Mouse (Mus musculus): ENCODE measurements around the gene Camk1d. TPM values are rescaled to one million over a fixed set of nuclear protein-coding genes. Genes with fewer than 3 reads are reported as not detected.
"Not testable (repeated sequence)": the region's sequence is repeated elsewhere in the genome, so short reads cannot be mapped to it uniquely, and the experiment has no call there.

Camk1d gene
- polyA plus RNA-seq, 1 experiment = 1.9 TPM

DNA sequence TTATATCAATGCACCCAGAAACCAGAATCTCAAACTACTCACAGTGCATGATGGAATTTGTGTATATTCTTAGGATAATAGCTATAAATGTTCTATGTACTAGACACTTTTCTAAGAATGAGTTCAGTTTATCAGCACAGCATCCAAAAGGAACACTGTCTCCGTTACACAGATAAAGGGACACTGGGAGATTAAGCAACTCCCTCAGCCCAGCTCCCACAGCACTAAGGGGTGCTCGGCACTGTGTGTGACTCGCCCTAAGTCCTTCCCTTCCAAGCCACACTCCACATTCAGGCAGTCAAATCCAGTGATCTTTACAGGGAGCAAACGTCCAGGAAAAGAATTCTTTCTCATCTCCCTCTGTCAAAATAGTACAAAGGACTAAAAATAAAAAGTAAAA, 83.6 kb downstream of the Camk1d start:
- Histone ChIP-seq H3K4me1 (ENCODE audit: control insufficient read depth, insufficient read depth, insufficient read length, low read length) (no peaks in the 10 kb centered on the region), H3K4me3 (ENCODE audit: insufficient read depth, low read depth, low read length) (no peak overlapping the region), H3K27ac (replicated peaks; ENCODE audit: low read depth, low read length) (no peak overlapping the region)

DNA sequence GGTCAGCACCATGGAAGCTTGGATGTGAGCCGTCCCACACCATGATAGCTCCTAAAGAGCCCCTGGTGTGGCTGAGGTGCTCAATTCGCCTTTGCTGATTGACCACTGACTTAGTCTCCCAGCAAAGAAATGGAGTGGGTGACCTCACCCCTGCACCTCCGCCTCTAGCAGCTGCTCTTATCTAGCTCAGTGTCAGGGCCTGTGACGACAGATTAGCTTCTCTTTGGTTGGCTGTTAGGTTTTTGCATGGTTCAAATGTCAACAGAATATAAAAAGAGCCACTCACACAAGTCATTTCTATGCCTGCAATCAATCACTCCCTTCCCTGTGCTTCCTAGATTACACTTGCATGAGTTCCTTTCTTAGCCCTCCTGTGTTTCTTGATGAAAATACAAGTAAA, 89.9 kb downstream of the Camk1d start:
- no peaks in the 10 kb centered on the region for H3K4me1 ChIP-seq (ENCODE audit: control insufficient read depth, insufficient read depth, insufficient read length, low read length)
- no peak overlapping the region for H3K27ac ChIP-seq (replicated peaks; ENCODE audit: low read depth, low read length)
- H3K4me3 ChIP-seq (ENCODE audit: insufficient read depth, low read depth, low read length) = no peak overlapping the region

DNA sequence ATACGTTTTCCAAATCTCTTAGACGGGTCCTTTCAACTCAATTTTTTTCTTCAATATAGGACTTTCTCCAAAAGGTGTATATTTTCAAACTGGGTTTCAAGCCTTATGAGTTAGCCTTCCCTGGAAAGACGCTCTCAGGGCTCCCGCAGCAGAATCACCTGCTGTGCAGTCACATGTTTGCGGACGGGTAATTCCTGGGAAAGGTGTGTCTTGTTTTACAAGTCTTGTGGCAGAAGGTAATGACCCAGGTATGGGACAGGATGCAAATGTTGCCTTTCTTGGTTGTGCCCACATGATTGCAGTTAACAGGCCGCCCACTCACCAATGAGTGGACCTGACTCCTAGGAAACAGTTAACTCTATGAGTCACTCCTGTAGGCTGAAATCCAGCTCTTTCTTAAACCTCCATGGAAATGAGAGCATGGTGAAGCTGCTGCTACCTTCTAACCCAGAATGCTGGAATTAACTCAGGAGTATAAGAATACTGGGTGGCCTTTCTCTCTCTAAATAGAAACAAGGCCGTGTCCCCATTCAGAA, 95.9 kb downstream of the Camk1d start:
- Histone ChIP-seq H3K27ac (replicated peaks; ENCODE audit: low read depth, low read length) (no peak overlapping the region), H3K4me3 (ENCODE audit: insufficient read depth, low read depth, low read length) (no peak overlapping the region), H3K4me1 (ENCODE audit: control insufficient read depth, insufficient read depth, insufficient read length, low read length) (no peaks in the 10 kb centered on the region)

DNA sequence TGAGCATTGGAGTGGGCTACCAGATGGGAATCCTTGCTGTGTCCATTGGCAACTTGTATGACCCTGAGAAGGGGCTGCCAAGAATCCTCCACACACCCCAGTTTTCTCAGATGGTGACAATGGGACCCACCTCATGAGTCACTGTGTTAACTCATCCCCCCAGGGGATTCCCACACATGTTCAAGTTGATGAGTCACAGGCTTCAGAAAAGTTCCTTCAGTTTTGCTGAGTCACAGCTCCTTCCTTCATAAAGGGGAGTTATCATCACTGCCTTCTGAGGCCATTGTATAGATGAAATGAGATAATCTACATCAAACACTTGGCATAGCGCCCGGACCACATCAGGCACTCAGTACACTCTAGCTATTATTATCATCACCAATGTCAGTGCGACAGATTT, 99.4 kb downstream of the Camk1d start:
- H3K27ac ChIP-seq (replicated peaks; ENCODE audit: low read depth, low read length) = no peak overlapping the region

DNA sequence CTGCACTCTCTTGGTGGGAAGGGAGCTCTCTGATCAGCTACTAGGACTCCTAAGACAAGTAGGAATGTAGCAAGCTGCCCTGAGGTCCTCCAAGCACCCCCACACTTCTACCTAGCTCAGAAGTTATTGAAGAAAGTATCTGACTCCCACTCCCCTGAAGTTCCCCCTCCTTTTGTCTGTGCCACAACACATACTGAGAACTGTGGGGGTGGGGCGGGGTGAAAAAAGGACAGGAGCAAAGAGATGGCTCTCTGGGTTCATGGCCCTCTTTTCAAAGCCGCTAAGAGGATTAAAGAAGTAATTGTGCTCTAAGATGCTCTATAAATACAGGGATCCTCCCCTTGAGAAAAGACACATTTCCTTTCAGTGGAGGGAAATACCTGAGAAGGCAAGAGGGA, 100.0 kb downstream of the Camk1d start:
- H3K27ac ChIP-seq (replicated peaks; ENCODE audit: low read depth, low read length) = no peak overlapping the region
- no peak overlapping the region for H3K4me3 ChIP-seq (ENCODE audit: insufficient read depth, low read depth, low read length)
- H3K4me1 ChIP-seq (ENCODE audit: control insufficient read depth, insufficient read depth, insufficient read length, low read length) = no peaks in the 10 kb centered on the region

More for the DNA sequence above, 99.4 kb downstream of the Camk1d start:
- no peak overlapping the region for H3K4me3 ChIP-seq (ENCODE audit: insufficient read depth, low read depth, low read length)
- H3K4me1 ChIP-seq (ENCODE audit: control insufficient read depth, insufficient read depth, insufficient read length, low read length) = no peaks in the 10 kb centered on the region

DNA sequence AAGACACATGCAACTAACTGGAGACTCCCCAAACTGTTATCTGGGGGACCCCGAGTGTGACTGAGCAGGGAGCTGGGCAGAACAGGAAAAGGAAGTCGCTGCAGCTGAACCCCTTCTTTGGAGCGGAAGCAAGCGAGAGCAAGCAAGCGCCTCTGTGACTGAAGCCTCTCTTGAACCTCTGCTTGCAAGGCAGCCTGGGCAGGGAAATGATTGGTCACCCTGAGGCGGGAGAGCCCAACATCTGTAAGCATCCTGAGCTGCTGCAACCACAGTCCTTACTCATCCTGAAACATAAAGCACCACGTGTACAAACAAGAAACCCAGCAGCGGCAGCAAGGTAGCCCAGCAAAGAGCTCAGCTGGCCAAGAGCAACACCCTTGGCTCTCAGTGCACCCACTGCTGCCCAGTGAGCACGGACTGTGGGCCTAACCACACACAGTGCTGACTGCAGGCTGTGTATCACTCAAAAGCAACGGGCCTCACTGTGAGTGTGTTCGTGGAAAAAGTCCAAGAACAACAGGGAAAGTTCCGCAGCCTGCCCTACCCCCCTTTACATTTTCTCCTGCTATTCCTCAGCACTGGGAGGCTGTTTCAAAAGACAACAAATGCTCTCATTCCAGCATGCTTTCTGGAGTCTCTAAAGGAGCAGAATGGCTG, 100.5 kb downstream of the Camk1d start:
- no peak overlapping the region for H3K27ac ChIP-seq (replicated peaks; ENCODE audit: low read depth, low read length)
- no peaks in the 10 kb centered on the region for H3K4me1 ChIP-seq (ENCODE audit: control insufficient read depth, insufficient read depth, insufficient read length, low read length)
- no peak overlapping the region for H3K4me3 ChIP-seq (ENCODE audit: insufficient read depth, low read depth, low read length)

DNA sequence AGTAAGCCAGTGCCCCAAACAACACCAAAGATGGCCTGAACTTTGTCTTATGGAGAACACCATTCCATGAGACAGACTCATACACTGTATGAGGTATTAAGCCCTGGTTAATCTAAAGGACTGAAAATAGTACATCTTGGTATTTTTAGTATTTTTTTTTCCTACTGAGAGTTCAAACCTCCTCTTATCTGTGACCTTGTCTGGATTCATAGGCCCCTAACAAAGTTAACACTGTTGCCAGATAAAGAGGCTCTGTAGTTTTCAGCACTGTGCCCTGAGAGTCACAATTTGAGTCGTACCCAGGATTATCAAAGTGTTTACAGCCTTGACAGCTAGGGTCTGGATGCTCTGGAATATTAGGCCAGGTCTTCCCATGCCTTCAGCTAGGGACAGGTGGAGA, 102.7 kb downstream of the Camk1d start:
- no peak overlapping the region for H3K27ac ChIP-seq (replicated peaks; ENCODE audit: low read depth, low read length)
- H3K4me1 ChIP-seq (ENCODE audit: control insufficient read depth, insufficient read depth, insufficient read length, low read length) = no peaks in the 10 kb centered on the region
- no peak overlapping the region for H3K4me3 ChIP-seq (ENCODE audit: insufficient read depth, low read depth, low read length)

DNA sequence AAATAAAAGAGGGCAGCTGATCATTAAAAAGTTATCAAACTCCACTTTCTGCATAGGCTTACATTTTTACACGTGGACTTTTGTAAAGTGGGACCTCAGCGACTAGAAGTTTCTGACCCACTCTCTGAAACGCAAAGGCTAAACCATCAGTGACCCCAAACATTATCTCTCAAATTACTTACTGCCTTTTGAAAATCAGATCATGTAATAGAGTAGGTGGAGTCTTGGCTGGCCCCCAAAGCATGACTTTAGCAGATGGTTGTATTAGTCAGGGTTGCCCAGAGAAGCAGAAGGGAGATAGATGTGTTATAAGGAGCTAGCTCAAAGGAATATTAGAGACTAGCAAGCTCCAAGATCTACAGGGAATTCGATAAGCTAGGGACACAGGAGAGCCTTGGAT, 103.8 kb downstream of the Camk1d start:
- Histone ChIP-seq H3K4me1 (ENCODE audit: control insufficient read depth, insufficient read depth, insufficient read length, low read length) (no peaks in the 10 kb centered on the region), H3K4me3 (ENCODE audit: insufficient read depth, low read depth, low read length) (no peak overlapping the region), H3K27ac (replicated peaks; ENCODE audit: low read depth, low read length) (no peak overlapping the region)

DNA sequence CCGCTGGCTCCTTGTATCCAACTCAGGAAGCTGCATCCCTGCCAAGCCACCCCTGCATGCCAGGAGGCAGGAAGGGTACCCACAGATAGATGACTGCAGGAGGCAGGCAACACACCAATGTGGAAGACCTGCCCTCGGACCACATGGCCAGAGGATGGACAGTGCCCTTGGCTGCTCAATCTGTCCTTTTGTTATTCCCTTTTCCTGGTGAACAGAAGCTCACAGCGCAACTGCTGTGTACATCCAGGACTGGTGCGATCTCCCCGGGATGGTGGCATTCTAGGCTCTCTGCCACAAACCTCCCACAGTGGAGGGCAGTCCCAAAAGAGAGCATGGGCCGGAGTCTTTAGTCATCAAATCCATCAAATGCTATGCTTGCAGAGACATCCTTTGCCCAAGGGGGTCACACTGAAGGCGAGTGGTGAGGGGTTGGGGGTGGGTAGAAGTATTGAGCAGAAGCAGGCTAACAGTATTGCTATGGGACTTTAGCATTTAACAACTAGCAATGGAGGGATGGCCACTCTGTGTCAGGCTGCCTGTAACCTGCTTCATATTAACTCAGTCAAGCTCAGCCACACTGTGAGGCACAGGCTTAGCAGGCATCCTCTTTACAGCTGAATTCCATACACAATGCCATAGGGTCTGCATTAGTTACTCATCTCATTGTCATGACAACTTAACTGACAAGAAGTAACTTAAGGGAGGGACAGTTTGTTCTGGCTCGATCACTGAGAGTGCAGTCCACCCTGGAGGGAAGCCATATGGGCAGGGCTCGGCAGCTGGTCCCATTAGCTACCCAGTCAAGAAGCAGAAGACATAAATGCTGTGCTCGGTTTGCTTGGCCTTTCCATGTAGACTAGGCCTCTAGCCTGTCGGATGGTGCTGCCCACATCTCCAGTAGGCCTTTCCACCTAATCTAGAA, 106.1 kb downstream of the Camk1d start:
- Histone ChIP-seq H3K4me1 (ENCODE audit: control insufficient read depth, insufficient read depth, insufficient read length, low read length) (no peaks in the 10 kb centered on the region), H3K27ac (replicated peaks; ENCODE audit: low read depth, low read length) (no peak overlapping the region), H3K4me3 (ENCODE audit: insufficient read depth, low read depth, low read length) (no peak overlapping the region)

DNA sequence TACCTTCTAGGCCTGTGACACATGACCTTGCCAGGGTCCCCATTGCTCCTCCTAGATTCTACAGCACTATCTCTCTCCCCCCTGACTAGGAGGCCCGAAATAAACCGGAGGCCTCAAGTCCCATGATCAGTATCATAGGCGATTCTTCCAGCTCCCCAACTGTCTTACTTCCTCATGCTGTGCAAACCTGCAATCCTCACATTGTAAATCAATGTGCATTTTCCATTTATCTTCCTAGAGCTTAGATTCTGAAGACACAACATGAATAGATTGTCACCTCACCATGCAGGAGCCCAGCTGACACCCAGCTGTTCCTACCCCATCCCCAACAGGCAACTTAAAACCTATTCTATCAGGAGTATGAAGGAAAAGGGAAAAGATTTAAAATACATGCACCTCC, 108.5 kb downstream of the Camk1d start:
- no peaks in the 10 kb centered on the region for H3K4me1 ChIP-seq (ENCODE audit: control insufficient read depth, insufficient read depth, insufficient read length, low read length)
- no peak overlapping the region for H3K27ac ChIP-seq (replicated peaks; ENCODE audit: low read depth, low read length)
- no peak overlapping the region for H3K4me3 ChIP-seq (ENCODE audit: insufficient read depth, low read depth, low read length)

DNA sequence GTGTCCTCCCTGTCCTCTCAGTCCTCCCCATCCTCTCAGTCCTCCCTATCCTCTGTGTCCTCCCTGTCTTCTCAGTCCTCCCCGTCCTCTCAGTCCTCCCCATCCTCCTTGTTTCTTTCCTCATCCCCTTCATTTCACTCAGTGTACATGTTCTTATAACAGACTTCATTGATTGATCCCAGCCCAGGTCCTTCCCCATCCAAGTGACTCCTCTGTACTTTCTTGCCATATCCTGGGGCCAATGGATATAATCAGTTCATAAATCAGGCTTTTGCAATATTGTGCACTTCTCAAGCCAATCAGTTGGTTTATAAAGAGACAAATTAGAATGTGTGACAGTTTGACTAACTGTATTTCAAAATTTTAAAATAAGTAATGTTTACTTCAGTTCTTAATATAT, 112.3 kb downstream of the Camk1d start:
- Histone ChIP-seq H3K27ac (replicated peaks; ENCODE audit: low read depth, low read length) (no peak overlapping the region), H3K4me3 (ENCODE audit: insufficient read depth, low read depth, low read length) (no peak overlapping the region), H3K4me1 (ENCODE audit: control insufficient read depth, insufficient read depth, insufficient read length, low read length) (no peaks in the 10 kb centered on the region)

DNA sequence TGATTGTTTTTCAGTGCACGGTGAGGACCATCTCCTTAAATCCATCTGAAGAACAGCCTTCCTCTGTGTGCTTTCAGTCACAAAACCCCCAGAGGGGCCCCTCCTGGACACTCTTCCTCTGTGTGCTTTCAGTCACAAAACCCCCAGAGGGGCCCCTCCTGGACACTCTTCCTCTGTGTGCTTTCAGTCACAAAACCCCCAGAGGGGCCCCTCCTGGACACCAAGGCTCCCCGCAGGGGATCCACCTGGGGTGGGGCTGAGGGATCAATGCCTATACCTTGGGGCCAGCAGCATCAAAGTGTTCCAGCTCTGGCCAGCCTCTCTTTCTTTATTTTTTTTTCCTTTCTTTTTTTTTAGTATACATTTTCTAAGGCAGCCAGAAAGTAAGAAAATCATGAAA, 113.1 kb downstream of the Camk1d start:
- H3K27ac ChIP-seq (replicated peaks; ENCODE audit: low read depth, low read length); H3K4me3 ChIP-seq (ENCODE audit: insufficient read depth, low read depth, low read length); H3K4me1 ChIP-seq (ENCODE audit: control insufficient read depth, insufficient read depth, insufficient read length, low read length): not testable (repeated sequence)

DNA sequence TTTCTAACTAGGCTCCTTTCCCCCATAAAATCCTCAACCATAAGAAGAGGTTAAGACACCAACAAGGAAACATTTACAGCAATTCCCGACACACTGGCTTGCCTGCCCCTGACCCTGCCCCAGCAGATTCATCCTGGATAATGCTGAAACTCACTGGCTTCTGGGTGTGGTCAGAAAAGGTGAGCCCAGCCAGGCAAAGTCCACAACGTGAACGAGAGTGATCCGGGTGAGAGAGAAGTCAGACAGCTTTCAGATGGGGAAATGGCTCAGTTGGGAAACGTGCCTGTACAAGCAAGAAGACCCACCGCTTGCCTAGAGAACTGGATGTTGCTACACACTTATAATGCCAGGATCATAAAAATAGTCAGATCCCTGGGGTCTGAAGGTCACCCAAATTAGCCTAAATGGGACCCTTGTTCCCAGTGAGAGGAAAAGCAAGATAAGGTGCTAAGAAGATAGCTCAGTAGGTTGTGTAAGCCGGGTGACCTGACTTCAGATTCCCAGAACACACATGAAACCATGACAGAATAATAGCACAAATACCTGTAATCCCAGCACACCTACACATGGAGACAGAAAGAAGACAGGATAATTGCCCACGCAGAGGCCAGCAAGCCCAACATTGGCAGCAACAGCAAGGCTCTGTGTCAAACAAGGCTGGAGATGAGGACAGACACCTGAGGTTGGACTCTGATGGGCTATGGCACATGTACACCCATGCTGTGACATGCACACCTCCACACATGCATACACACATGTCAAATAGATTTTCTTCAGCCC, 113.9 kb downstream of the Camk1d start:
- Histone ChIP-seq H3K4me3 (ENCODE audit: insufficient read depth, low read depth, low read length) (no peak overlapping the region), H3K27ac (replicated peaks; ENCODE audit: low read depth, low read length) (no peak overlapping the region), H3K4me1 (ENCODE audit: control insufficient read depth, insufficient read depth, insufficient read length, low read length) (no peaks in the 10 kb centered on the region)

DNA sequence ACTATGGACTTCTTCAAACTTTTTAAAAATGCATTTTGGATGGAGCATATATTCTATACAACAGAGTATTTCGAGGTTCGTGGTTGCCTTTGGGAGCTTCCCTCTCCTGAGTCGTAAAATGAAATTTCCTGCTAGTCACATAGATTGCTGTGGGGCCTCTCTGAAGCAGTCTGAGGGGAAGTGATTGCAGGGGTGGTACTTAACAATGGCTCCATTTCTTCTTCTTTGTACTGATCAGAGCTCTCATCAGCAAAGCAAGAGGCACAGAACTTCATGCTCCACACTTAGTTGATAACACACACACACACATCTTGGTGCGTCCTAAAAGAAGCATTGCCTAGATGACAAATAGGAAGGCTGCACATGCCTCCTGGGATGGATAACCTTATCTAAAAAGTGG, 114.6 kb downstream of the Camk1d start:
- no peaks in the 10 kb centered on the region for H3K4me1 ChIP-seq (ENCODE audit: control insufficient read depth, insufficient read depth, insufficient read length, low read length)
- no peak overlapping the region for H3K27ac ChIP-seq (replicated peaks; ENCODE audit: low read depth, low read length)
- H3K4me3 ChIP-seq (ENCODE audit: insufficient read depth, low read depth, low read length) = no peak overlapping the region

DNA sequence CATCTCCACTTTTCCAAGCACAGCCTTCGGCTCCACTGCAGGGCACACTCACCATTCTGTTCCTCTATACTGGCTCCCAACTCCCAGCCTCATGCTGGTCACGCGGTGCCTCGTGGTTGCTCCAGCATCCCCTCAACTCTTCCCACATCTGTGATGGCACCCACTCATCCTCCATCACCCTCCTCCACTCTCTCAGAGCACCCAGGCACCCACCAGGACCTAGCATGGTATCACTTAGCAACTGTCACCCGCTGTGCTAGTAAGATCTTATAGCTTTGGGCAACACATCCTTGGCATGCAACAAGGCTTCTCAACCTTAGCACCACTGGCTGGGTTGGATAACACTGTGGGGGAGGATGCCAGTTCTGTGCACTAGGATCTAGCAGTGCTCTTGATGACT, 115.8 kb downstream of the Camk1d start:
- Histone ChIP-seq H3K4me1 (ENCODE audit: control insufficient read depth, insufficient read depth, insufficient read length, low read length) (no peaks in the 10 kb centered on the region), H3K27ac (replicated peaks; ENCODE audit: low read depth, low read length) (no peak overlapping the region), H3K4me3 (ENCODE audit: insufficient read depth, low read depth, low read length) (no peak overlapping the region)
